Mouse (Mus musculus): ENCODE results near the gene Kcnj9. TPM values are rescaled to one million over a fixed set of nuclear protein-coding genes. Genes with fewer than 3 reads are reported as not detected.

The Kcnj9 gene
- total RNA-seq, 2 experiments from 2014 or later, result not detected

DNA sequence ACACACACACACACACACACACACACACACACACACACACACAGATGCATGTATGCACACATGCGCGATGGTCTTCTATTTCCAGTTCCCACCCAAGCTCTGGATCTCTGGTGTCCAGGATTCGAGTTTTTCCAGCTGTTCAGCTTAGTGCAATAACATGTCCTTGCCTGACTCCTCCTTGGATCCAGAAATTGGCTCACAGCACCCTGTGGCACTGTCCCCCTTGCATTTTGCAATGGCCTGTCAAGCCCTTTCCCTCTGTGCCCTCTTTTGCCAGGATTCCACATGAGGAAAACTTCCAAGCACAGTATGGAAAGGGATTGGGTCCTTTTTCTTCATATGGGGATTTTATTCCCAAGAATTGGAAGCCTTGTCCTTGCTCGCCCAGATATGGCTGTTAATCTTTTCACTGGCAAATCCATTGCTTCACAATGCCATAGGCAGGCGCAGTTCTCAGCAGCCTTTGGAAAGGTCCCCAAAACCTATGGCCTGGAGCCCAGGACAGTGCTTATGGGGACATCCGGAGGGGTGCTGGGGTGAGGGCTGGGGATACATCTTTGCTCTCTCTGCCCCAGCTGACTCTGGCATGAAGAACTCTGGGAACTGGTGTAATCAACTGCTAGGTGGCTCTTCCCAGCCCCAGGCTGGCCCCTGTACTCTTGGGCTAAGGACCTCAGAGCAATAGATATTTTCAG is 32.2 kb downstream of the Kcnj9 start:
- no peak for ATAC-seq (ENCODE audit: poor library complexity, severe bottlenecking)

DNA sequence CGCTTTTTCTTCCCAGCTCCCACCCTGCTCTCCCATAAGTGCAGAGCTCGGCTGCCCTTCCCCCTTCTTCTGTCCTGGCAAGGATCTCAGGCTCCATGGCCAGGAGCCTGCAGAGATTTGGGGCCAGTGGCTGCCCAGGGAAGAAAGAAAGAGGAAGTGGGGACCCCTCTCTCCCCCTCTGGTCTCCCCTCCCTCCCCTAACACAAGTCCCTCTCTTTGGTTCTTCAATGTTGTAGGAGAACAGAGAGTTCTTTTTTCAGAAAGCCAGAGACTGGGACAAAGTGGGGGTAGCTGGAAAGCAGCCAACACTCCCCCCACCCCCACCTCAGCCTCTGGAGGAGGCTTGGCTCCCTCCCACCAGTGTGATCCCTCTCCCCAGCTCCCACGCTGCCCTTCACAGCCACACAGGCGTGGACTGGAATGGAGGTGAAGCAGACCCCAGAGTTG is 33.3 kb downstream of the Kcnj9 start:
- ATAC-seq (ENCODE audit: poor library complexity, severe bottlenecking), result no peak

DNA sequence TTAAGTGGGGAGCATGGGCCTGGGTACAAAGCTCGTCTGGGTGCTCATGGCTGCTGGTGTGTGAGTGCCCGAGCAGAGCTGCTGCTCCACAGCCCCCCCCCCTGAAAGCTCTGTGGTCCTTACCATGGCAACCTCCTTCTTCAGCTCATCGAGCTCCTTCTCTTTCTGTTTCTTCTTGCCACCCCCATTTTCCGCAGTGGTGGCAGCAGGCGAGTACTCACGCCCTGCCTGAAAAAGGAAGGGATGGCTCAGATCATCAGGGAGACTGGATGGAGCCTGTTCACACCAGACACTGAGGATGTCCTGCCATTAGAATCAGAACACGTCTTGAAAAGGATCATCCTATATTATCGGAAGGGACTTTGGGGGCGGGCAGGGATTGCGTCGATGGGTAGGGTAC is 35.7 kb downstream of the Kcnj9 start:
- no peak for ATAC-seq (ENCODE audit: poor library complexity, severe bottlenecking)

DNA sequence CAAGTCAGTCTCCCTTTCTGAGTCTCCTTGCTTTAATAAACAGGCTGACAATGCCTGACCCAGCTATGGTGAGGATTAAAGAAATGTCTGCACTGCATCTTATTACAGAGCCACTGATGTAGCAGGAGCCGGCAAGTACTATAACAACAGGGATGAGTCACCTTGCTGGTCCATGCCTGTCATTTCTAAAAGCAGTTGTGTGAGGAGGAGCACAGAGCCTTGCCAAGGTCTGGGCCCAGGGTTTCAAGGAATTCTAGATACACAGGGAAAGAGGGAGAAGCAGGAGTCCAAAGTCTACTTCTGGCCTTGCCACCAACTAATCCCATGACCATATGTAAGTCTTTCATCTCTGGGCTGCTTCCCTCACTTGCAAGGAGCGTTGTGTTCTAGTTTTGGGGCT is 36.2 kb downstream of the Kcnj9 start:
- ATAC-seq (ENCODE audit: poor library complexity, severe bottlenecking), result no peak

DNA sequence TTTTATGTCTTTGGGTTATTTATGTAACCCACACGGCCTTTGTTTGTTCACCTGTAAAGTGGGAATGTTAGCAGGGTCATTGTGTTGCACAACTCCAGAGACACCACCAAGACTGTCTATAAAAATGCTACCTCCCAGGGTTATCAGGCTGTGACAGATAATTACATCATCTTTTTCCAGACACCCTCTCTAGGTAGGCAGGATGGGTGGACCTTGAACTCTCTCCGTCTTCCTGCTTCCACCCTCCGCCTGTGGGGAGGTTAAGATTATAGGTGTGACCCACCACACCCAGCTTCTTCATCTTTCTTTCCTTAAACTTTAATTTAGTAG is 39.5 kb downstream of the Kcnj9 start:
- no peak for ATAC-seq (ENCODE audit: poor library complexity, severe bottlenecking)

DNA sequence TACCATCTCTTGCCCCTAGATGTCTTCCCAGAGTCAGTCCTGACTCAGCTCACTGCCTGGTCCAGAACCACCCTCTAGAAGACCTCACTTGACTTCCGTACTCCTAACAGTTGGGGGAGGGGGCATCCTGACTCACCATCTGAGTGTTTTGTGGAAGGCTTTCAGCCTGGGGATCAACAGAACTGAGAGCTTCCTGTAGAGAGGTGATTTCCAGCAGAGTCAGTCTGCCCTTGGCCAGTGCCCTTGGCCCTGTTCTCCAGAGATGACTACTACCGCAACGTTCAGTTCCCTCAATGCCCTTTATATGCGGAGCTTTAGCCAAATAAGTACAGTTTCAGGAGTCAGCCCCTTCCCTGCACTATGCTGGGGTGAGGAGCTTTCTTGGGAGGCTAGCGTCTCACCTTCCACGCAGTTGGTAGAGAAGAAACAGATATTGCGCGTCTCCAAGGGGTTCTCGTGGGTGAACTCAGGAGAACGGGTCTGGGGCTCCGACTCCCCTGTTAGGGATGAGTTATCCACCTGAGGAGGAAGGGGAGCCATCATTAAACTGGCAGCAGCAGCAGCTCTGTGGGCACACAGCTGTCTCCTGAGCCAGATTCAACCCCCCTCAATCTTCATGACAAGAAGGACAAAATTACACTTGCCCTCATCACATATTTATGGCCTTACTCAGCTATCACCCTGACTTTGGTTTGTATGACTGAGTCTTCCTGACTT is 40.1 kb downstream of the Kcnj9 start:
- ATAC-seq (ENCODE audit: poor library complexity, severe bottlenecking), result no peak

DNA sequence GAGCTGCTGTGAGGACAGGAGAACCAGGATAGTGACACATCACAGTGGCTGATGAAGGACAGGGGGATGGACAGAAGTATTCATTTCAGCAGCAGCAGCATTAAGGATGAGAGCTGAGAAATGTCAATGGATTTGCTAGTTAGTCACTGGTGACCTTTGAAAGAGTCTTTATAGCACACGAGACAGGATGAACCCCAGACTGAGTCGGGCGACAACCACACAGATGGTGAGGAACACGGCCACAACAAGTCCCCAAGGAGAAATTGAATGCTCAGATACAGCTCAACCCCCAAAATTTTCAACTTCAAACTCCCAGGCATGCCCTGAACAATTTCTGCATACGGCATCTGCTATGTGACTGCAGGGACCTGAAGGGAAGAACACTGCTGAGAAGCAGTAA is 42.4 kb downstream of the Kcnj9 start:
- ATAC-seq (ENCODE audit: poor library complexity, severe bottlenecking), result no peak

DNA sequence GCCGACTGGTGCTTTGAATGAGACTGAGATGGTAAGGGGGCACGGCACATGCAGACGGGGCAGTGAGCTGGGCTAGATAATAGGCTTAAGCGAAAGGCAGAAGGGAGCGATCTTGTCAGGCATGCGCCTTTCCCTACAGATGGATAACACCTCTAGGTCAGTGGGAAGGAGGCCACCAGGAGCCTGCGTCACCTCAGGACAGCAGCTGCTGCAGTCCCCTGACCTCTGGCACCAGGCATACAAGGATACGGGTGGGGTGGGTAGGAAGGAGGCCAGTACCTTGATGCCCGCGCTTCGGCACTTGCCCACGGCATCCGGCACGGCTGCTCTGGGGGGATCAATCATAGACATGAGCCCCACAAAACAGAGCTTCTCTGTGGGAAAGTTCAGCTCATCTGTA is 44.9 kb downstream of the Kcnj9 start:
- no peak for ATAC-seq (ENCODE audit: poor library complexity, severe bottlenecking)

DNA sequence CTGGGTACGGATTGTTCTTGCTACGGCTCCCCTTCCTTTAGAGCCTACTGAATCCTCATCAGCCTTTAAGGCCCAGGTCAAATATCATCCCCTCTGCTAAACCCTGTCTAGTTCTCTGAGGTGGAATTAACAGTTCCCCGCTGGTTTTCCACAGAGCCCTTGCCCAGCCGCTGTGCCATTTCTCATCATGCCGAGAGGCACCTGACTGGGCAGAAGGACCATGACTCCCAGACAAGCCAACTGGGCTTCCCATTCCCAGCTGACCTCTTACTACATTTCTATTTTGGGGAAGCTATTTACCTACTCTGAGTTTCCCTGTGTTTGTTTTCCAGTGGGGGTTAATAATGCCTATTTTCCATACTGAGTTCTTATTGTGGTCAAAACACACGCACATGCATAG is 46.0 kb downstream of the Kcnj9 start:
- ATAC-seq (ENCODE audit: poor library complexity, severe bottlenecking), result no peak

DNA sequence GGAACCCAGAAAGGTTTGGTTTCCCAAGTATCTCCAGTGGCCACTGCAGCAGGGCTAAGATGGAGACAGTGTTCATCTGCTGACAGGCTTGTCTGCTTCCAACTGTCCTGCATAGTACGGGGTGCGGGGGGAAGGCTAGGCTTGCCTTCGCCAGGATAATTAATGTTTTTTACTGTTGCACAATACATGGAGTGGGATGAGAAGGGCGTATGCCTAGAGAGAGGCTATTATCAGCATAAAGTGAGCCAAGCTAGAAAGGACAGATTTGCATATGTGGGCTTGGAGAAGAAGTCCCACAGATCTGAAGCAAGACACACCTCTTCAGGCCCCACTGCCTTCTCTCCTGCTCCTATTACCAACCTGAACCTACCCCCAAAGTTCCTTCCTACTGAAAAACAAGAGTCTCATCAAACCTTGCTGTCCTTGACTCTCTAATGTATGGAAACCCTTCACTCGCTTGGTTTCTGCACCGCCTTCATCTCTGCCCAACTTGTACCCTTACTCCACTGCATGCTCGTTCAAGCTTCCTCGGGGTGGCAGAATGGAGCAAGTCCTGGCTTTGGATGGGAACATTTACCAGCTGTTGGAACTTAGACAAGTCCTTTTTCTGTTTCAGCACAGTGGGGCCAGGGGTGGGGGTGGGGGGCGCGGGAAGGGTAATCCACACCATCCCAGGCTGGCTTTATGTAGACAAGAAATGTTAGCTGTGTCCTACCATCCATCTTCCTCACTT is 47.4 kb downstream of the Kcnj9 start:
- no peak for ATAC-seq (ENCODE audit: poor library complexity, severe bottlenecking)

DNA sequence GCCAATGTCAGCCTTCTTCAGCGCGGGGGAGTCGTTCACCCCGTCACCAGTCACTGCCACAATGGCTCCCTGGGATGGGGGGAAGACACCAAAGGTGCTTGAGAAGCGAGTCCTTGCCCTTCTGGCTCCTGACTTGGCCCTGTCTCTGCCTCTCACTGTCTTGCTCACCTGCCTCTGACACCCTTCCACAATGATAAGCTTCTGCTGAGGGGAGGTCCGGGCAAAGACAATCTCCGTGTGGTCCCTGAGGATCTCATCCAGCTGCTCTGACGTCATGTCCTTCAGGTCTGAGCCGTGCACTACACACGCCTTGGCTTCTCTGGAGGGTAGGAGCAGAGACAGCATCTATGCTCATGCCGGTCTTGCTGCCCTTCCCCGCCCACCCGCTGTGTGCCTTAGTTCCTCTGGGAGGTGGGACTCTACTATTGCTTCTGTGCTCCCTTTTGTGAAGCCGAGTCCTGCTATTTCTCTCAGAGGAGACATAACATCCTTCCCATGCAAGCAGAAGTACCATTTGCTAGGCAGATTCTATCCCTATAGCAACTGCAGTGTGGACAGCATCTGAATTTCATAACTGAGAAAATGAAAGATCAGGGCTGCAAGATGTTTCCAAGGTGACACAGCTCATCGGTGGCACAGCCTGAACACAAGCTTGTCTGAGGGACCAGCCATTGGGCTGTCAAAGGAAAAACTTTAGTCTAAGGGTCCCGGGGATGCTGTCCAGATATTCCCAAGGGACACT is 49.2 kb downstream of the Kcnj9 start:
- ATAC-seq (ENCODE audit: poor library complexity, severe bottlenecking), result no peak

DNA sequence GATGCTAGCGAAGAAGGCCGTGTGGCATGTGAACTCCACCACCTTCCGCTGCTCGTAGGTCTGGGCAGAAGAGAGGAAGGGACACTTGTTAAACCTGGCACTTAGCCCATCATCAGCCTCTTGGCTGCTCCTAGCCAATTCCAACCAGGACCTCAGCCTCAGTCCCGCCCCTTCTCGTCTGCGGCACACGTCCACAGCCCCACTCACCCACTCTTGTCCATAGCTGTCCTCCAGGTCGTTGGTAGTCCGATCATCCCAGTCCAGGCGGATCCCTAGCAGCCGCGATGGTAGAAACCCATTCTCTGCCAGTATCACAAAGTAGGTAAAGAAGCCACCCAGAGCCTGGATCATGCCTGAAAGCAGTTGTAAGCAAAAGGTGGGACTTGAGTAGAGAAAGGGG is 50.8 kb downstream of the Kcnj9 start:
- ATAC-seq (ENCODE audit: poor library complexity, severe bottlenecking), result no peak

DNA sequence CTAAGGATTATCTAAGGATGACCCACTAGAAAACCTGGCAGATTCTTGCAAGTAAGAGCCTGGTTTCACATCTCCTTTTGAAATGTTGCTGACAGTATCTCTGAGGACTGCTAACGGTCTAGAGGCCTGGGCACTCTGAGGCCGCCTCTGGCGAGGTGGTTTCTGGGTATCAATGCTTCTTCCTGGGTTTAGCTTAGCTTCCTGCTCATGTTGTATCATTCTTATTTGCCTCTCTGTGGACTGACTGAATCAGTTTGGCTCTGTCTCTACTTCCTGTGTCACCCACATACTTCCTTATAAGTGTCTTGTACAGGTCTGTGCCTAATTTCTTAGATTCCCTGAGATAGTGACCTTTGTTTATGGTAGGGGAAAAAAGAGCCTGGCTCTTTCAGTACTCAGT is 51.9 kb downstream of the Kcnj9 start:
- peak; percentile 92 for ATAC-seq (ENCODE audit: poor library complexity, severe bottlenecking)

DNA sequence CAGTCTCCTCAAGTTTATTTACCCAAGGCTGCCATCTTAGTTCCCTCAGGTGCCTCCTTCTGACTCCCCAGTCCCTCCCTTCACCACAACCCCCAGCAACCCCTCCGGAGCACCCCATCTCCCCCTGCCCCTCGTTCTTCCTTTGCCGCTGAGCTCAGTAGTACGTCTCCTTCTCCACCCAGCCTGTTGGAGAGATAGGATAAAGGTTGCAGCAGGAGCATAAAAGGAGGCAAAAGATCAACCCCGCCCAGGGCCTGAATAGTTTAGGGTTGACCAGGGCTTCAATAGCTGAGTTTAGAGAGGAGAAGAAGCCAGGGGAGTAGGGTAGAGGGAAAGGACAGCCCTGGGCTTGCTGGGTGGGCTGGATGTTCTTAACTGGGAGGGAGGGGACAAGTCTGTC is 54.6 kb downstream of the Kcnj9 start:
- ATAC-seq (ENCODE audit: poor library complexity, severe bottlenecking), result no peak

DNA sequence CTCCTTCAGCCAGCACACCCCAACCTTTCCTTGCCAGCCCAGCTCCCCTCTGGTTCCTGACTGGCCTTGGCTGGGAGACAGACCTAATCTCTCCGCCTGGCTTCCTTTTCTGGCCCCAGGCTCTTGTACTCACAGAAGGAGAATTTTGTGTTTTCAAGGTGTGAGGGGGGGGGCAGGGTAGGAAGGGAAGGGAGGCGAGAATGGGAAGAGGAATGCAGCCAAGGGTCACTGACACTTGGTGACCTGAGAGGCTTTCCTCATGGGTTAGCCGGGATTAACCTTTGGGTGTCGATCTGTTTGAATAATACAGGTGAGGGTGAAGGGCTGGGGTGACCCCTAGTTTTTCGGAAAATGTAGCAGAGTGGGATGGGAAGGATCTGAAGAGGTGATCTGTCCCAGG is 55.0 kb downstream of the Kcnj9 start:
- ATAC-seq (ENCODE audit: poor library complexity, severe bottlenecking), result no peak

DNA sequence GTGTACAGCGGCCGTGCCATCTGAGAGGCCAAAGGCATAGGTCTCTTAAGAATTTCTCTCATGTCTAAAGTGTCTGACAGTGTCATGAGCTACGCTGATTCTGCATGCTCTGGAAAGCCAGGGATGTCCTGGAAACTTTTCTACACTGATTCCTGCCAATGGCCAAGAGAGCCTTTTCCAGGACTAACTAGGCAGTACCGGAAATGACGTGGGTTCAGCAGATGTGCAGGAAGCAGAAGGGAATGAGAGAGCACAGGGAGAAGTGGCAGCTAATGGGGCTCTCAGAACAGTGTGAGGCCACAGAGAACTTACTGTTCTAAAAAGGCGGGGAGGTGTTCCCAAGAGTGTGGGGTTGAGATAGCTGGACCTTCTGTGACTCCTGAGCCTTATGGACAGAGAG is 55.7 kb downstream of the Kcnj9 start:
- no peak for ATAC-seq (ENCODE audit: poor library complexity, severe bottlenecking)

DNA sequence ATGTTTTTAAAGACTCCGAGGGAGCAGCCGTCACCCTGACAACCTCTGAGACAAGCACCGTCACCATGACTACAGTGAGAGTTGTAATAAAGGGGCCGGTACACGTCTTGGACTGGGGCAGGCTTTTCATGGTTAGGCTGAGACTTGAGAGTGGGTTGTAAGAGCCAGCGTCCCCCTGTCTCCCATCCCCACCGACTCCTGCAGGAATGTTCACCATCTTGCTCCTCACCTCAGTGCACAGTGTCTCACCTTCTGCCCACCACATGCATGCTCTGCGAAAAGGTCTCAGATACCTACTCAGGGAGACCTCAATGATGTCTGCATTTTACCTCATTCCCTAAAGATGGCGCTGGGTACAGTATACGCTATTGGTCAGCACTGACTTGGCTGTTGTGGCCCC is 57.4 kb downstream of the Kcnj9 start:
- ATAC-seq (ENCODE audit: poor library complexity, severe bottlenecking), result no peak

DNA sequence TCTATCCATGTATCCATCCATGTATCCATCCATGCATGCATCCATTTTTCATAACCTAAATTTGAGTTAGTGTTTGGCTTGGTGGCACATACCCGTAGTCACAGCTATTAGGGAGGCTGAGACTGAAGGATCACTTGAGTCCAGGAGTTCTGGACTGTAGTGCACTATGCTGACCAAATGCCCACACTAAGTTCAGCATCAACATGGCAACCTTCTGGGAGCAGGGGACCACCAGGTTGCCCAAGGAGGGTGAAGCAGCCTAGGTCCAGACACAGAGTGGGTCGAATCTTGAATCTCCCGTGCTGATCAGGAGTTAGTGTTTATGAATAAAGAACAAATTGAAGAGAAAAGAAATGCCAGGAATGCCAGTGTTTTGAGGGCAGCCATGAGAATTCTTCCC is 57.9 kb downstream of the Kcnj9 start:
- ATAC-seq (ENCODE audit: poor library complexity, severe bottlenecking), result no peak

All from megakaryocyte, adult 5-6 weeks (primary cell).